Mouse (Mus musculus): Measurements from ENCODE around the gene Plekhm3.
A peak's percentile ranks its signal among the peaks of the same experiment; 100 is the strongest.
"Not testable (repeated sequence)": the region's sequence is repeated elsewhere in the genome, so short reads cannot be mapped to it uniquely, and the experiment has no call there.

The Plekhm3 gene

DNA sequence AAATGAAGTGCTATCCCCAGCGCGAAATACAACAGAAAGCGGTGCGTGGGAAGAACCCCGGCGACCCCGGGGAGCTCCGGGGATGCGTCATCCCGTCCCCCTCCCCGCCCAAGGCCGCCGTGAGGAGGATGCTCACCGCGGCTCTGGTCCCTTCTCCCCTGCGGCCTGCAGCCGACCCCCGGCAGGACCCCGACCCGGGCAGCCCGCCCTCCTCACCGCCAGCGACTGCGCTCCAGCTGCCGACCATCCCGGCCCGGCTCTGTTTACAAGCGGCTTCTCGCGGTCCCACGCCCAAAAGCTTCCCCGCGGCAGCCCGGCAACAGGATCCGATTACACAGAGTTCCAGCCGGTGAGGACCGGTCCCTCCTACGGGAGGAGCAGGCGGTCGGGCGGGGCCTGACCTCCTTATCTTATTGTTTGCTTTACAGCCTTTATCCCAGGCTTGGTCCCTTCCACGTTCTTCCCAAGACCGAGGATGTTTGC is at the start of gene Plekhm3:
Gene Plekhm3 (minus strand): TSS at position 346 of the 483 bp plus-strand sequence.
- DNase-seq (ENCODE audit: low read depth), result peak; percentile 86

DNA sequence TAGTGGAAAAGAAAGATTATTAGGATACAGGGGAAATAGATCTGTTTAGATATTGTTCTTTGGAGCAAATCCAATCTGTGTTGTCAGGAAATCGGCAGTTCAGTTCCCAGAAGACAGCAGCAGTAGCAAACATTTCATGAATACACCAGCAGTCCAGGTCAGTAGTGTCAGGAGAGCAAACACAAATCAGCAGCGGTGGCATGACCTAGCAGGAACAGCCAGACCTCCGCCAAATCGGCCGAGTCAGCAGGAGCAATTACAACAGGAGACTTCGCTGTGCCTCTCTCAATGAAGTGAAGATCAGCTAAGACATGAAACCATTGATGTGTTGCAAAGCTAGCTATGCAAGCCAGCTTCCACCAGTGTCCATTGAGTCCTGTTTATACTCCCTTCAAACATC is 49.0 kb upstream of the Plekhm3 start:
- DNase-seq (ENCODE audit: low read depth), result no peak

DNA sequence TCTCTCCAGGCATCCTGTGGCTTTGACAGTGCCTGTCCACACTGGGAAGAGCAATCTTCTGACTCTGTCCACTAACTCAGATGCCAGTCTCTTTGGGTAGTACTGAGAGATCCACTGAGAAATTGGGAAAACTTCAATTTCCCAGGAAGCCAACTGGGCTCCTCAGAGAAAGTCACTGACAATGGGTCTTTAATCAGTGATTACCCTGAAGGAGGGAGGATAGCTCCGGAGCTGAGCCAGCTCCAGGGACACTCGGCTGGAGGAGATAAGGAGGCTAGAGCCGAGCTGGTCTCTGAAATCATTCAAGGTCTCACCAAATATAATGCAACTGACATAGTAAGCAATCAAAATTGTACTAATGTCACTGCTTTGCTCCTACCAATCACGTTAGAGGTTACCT is 47.9 kb upstream of the Plekhm3 start:
- DNase-seq (ENCODE audit: low read depth), result no peak

DNA sequence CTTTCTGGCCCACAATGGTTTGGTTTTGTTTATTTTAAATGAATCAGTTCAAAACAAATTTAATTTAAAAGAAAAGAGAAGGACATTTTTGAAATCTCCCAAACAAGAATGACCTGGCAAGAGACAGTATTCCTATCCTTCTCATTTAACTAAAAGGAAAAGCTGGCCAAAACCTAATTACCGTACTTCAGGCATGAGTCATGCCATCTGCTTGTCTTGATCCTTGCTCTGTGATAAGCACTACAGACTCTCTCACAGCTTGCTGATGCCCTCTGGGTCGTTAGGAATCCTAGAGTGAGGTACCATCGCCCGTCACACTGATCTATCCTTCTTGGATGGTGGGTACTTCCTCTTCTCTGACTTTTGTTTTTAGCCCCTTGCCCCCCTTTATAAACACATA is 36.6 kb upstream of the Plekhm3 start:
- peak; percentile 33 for DNase-seq (ENCODE audit: low read depth)

DNA sequence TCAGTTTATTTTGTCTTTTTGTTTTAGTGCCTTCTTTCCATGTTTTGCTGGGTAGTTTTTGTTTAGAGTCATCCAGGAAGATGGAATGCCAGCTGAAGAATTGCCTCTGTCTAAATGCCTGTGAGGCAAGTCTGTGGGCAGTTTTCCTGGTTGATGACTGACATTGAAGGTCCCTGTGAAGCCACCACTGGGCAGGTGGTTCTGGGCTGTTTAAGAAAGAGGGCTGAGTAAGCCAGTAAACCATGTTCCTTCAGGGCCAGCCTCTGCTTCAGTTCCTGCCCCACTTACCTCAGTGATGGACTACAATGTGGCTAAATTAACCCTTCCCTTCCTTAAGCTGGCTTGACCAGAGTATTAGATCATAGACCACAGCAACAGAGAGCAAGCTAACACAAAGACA is 31.6 kb upstream of the Plekhm3 start:
- DNase-seq (ENCODE audit: low read depth), result peak; percentile 67

DNA sequence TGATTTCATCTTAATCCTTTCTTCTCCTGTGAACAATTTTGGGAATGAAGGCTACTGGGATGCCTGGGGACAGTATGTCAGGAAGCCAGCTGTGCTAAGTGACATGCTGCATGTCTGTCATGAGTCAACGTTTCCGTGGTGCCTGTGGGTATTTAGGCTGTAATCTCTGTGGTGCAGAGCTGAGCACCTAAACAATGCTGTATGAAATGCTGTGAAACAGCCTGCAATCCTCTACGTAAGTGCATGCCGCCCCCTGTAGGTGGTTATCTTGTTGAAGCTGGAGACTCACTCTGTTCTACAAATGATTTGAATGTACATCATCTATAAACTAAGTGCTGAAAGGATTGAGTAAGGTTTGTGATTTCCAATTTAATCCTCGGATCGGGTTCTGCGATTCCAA is 29.5 kb upstream of the Plekhm3 start:
- DNase-seq (ENCODE audit: low read depth), result peak; percentile 86

DNA sequence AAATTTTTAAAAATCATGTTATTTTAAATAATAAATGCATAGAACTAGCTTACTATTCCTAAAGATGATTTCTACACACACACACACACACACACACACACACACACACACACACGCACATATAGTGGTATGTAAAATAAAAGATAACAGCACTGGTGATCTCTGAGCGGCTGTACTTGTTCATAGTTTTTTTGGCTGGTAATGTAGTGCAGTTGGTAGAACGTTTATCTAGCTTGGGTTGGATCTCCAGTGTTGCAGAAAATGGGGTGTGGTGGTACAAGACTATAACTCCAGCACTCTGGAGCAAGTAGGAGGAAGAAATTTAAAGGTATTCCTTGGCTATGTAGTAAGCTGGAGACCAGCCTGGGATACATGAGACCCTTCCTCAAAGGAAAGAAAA is 26.6 kb upstream of the Plekhm3 start:
- DNase-seq (ENCODE audit: low read depth), result no peak

DNA sequence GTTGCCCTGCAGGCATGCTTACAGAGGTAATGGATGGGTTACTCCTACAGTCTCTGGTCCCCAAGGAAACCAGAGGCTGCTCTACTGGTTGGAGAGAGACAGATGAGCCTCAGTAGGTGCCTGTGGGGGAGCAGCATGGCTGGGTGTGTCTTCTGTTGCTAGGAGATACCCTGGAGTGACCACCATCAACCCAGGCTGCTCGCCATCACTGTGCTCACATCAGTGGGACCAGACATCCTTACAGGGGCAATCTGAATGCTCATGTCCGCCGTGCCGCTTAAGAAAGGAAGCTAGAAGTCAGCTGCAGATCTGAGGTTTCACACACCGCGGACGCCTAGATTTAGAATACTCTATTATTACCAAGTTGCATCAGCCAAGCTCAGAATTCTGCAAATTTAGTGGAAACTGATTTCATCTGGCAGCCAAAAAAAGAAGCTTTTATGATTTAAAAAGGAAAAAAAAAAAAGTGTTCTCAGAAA is 21.7 kb upstream of the Plekhm3 start:
- peak; percentile 79 for DNase-seq (ENCODE audit: low read depth)

DNA sequence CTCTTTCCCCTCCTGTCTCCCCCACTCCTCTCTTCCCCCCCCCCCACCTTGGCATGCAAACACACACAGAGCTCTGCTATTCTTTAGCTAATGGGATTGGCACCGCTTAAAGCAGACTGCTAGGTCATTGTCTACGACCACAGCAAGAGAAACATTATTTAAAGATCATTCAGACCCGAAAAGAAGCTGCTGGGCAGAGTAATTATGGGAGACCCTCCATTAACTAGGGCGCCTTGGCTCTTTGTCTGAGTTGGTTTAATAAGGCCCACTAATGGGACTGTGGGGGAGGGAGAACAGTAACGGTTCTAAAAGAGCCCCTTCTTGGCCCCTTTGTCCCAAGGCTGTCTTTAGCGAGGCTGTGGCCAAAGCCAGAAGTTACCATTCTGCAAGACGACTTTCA is 18.7 kb upstream of the Plekhm3 start:
- no peak for DNase-seq (ENCODE audit: low read depth)

DNA sequence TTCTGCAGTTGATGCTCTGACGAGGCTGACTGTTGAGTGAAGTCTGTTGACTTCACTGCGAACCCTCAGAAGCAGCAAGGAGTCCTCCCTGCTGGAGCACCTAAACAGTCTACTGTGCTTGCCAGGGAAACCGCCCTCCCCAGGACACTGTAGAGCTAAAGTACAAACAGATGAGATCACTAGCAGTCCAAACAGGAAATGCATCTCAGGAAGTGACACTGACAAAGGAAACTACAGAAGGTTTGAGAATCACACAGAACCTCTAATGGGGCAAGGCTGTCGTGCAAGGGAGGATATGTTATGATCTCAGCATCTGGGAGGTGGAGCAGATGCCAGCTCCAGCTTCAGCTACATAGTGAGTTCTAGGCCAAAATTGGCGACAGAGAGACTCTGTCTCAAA is 14.1 kb upstream of the Plekhm3 start:
- DNase-seq (ENCODE audit: low read depth), result peak; percentile 44

DNA sequence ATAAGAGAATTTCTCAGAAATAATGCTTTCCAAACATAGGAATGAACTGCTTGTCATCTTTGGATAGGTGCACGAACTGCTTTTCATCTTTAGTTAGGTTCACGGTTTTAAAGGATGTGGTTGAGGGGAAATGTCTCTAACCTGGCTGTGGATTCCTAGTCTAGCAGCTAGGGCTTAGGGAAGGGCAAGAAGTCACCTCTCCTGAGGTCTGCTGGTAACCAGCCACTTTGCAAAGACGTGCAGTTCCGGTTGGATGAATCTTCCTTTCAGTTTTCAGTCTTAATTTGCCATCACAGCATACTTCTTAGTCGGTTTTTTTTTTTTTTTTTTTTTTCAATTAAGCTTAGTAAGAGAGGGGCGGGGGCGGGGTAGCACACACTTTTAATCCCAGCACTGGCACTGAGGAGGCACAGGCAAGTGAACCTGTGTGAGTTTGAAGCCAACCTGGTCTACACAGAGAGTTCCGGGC is 431 bp upstream of the Plekhm3 start:
- no peak for DNase-seq (ENCODE audit: low read depth)

DNA sequence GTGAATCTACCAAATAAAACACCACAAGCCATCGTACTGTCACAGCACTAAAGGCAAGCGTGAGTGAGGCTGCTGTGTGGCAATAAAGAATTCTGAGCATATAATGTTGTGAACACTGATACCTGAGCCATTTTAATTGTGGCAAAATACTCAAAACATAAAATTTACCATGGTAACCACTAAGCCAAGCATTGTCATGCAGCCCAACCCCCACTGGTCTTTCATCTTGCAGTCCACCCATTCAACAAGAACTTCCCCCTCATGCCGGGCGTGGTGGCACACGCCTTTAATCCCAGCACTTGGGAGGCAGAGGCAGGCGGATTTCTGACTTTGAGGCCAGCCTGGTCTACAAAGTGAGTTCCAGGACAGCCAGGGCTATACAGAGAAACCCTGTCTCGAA is 1.8 kb downstream of the Plekhm3 start:
- not testable (repeated sequence) for DNase-seq (ENCODE audit: low read depth)

DNA sequence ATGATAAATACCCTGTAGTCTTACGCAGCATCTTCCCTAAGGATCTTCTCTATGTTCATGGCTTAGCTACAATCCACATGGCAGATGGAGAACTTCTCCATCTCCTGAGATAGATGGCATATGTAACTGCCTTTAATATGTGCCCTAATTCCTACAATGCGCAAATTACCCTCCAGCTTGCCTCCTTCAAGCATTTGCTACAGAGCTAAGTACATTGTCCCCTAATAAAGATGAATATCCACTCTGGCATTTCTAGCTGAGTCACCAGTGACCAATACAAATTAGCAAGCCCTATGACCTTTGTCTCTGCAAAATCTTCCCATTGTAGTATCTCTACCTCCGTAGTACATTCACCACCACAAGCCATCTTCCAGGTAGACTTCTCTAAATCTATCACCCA is 6.4 kb downstream of the Plekhm3 start:
- no peak for DNase-seq (ENCODE audit: low read depth)

DNA sequence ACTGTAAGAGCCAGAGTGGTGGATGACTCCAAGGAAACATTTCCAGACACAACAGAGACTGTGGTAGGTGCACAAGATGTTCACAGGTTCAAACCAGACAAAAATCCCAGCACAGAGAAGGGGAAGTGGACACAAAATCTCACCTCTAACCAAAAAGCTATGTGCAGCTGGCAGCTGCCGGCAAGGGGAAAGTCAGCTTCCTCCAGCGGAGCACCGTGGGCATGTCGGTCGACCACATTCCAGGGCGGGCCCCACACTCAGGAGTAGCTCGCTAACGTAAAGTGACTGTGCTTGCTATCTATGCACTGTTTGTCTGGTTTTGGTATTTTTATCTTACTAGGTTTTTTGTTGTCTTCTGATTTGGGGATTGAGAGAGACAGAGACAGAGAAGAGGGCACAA is 7.2 kb downstream of the Plekhm3 start:
- peak; percentile 81 for DNase-seq (ENCODE audit: low read depth)

DNA sequence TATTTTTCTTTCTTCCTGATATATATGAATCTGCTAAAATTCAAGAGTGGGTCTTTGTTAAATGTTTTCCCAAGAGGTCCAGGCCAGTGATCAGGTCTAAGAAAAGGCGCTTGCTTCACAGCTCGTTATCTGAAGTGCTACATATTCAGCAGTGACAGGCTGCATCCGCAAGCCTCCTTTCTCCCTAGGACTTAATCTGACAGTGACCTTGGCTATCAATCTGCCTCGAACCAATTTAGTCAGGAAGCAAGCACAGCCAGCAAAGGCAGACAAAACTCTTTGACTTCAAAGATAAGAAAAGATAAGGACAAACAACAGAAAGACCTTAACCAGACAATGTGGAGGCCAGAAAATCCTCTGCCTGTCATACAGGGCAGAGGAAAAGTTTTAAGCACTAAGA is 10.5 kb downstream of the Plekhm3 start:
- peak; percentile 12 for DNase-seq (ENCODE audit: low read depth)

DNA sequence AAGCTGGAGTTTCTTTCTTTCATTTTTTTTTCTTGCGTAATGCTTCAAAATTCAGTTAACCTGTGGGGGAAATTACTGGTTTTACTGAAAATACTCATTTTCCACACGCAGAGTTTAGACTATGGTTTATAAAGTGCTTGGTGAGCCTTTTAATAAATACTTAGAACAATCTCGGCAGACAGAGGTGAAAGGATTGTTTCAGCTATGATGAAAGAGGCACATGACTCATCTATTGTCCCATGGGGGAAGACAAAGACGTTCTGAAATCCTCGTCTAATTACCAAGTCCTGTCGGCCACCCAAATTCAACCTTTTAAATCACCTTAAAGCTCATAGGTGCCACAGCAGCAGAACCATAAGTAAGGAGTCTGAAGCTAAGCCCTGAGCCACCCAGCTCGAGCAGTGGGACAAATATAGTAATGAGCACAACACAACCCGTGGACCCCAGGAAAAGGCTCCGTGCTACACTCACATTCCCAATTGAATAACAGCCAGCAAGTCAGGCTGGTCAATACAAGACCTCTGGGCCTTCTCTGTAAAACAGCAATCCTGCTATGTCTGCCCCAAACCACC is 11.3 kb downstream of the Plekhm3 start:
- peak; percentile 15 for DNase-seq (ENCODE audit: low read depth)

DNA sequence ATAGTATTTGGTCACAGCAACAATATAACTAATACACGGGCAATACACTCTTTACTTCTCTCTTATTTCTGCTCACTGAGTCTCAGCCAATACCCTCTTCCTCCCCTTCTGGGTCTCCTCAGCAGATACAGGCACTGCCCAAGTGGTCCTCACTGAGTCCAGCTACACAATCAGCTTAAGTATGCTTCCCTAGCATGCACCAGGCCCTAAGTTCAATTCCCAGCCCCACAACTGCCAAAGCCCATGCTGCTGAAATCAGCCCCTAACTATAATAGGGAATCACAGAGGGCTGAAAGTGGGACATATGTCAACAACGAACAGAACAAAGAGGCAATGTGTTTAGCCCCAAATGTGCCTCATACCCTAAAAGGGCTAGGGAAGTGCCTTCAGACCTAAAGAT is 11.9 kb downstream of the Plekhm3 start:
- DNase-seq (ENCODE audit: low read depth), result no peak

DNA sequence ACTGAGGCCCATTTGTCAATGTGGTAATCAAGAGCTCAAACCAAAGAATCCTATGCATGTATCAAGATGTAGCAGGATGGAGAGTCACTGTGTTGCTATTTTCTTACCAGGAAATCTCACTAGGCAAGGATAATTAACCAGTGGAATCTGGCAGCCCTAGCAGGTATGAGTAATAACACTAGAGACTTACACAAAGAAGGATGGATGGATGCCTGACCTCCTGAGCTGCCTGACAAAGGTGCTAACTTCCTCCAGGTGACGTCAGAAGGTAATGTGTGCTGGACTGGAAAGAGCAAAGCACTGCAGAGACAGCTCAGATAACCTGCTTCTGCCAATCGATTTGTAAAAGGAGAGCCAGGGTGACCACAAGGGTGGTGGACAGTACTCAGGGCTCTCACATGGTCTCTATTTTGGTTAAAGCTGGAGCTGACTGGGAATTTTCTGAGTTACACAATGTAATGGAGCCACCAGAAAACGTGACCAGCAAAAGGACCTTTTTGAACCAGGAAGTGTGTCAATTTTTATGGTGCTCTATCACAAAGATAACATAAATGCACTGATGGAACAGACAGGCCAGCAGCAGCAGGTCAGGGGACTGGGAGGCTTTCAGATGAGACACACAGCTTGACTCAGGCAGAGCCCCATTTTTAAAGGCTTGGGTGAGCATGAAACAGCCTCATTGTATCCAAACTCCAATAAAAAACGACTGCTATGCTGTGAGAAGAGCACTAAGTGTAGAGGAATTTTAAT is 14.4 kb downstream of the Plekhm3 start:
- DNase-seq (ENCODE audit: low read depth), result no peak

DNA sequence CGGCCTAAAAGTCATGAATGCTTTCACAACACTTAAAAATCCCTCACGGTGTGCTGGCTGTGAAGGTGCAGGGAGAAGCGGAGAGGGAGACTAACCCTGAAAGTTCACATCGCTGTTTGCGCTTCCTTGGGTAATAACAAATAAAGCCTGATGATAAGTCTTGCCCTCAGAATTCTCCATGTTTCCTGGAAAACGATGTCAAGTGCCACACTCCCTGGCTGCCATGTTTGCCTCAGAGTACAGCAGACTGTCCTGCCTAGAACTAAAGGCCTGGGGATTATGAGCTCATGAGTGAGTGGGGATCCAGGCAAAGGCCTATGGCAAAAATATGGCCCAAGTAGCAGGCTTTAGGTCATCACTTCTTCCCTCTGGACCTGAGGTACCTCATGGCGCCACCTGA is 17.7 kb downstream of the Plekhm3 start:
- no peak for DNase-seq (ENCODE audit: low read depth)

DNA sequence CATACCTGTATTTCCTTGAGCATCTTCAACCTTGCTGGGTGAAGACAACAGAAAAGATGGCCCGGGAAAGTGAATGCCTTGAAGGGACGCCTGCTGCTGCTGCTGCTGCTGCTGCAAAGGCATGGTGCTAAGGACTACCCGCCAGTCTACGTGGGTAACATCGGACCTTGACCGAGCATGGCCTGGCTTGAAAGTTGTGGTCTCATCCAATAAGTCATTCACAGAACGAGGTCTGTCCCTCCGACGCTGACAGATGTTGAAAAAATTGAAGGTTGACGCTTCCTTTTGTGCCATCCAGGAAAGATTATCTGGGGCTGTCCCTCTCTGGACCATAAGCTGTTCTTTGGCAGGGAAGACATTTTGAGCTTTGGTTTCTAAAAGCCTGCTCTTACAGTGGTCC is 18.9 kb downstream of the Plekhm3 start:
- DNase-seq (ENCODE audit: low read depth), result no peak

DNA sequence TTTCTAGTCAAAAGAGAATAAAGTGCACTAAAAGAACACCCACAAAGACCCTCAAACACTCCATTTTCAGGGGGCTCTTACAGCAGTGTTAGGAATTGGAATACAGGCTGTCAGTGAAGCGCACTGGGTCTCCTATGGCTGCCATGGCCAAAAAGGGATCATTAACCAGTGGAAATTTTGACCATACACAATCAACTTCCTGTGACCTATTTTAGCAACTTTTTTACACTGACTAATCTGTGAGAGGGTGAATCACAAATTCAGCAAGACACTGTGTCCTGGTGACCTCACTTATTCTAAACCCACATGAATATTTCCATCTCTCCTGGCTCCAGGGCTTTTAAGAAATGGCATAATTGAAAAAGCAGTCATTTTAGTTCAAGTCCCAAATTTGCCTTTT is 23.7 kb downstream of the Plekhm3 start:
- peak; percentile 71 for DNase-seq (ENCODE audit: low read depth)

DNA sequence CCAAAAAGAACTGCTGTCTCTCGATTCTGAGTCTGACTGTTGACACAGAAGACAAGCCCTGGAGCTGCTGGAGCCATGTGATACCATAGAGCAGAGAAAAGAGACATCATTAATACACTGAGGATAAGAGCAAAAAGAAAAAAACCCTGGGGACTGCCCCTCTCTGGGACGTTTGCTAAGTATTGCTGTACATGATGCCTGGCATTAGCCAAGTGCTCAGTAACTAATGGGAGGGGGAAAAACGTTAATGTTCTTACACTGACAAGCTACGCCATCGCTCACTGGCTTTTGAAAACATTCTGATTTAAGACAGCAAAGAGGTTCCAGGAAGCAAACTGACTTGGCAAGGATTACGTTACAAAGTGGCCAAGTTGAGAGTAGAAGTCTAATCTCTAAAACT is 26.5 kb downstream of the Plekhm3 start:
- no peak for DNase-seq (ENCODE audit: low read depth)

DNA sequence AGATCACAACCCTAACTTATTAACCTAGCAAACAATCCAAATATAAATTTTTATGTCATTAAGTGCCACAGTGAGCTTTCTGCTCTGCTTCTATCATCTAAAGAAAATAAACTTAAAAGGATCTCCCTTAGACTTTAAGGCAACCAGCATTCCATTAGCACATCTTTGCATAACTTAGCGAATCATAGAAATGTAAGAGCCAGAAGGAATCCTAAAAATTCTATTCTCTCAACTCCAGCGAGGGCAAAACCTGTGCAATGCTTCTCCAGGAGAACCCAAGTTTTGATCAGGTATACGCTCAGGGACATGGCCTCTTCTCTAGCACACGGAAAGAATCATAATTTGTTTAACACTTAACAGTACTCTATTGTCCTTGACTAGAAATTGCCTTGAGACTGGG is 27.0 kb downstream of the Plekhm3 start:
- no peak for DNase-seq (ENCODE audit: low read depth)

DNA sequence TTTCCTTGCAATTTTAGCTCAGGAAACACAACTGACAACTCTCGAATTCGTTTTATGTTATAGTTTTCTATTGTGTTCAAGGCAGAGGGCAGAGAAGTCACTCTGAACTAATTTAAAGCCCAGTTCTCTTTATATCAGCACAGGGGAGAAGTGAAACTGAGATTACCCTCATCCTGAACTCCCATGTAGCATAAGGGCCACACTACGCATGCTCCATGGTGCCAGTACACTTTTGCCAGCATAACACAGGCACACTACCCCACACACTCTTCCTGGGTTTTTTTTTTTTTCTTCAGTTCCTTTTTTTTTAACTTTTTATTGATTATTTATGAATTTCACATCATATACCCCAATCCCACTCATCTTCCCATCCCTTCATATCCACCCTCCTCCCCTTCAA is 28.1 kb downstream of the Plekhm3 start:
- no peak for DNase-seq (ENCODE audit: low read depth)
